Mouse (Mus musculus) central nervous system, embryonic 11.5 days (tissue): ENCODE data around the gene Rcn3. TPM values are rescaled to one million over a fixed set of nuclear protein-coding genes. Genes with fewer than 3 reads are reported as not detected.

Experiments used
- polyA plus RNA-seq: library from polyadenylated mRNA; depleted of rRNA; stranded (reverse); fragments of >200 nt; gene quantifications from 2 replicates; pipeline ENCODE4 v1.2.3, GENCODE M21; 2012; rRNA removed

Gene Rcn3
- 151 and 178 TPM in 2 replicates for polyA plus RNA-seq

GRCm38 (mm10) chr7:45092048-45092447 is at the start of gene Rcn3:
Rcn3 (minus strand) TSS chr7:45092221.

GRCm38 (mm10) chr7:45135993-45136567 is 44.1 kb upstream of the Rcn3 start, which contains the start of the genes Gm45713 and Flt3l:
Gm45713 (minus strand) TSS chr7:45136231.
Flt3l (minus strand) TSS chr7:45136432.

GRCm38 (mm10) chr7:45128624-45129246 is 36.7 kb upstream of the Rcn3 start, which contains the start of gene Rpl13a:
Rpl13a (minus strand) TSS chr7:45128761.

GRCm38 (mm10) chr7:45124224-45125143 is 32.5 kb upstream of the Rcn3 start, which contains the start of gene Rps11:
Rps11 (minus strand) TSS chr7:45124439.

GRCm38 (mm10) chr7:45103652-45104180 is 11.7 kb upstream of the Rcn3 start, which contains the start of gene Fcgrt:
Fcgrt (minus strand) TSS chr7:45103851.

GRCm38 (mm10) chr7:45062239-45062835 is 29.7 kb downstream of the Rcn3 start, which contains the start of the genes Nosip and Prrg2:
Nosip (plus strand) TSS chr7:45062429.
Prrg2 (minus strand) TSS chr7:45062677.

GRCm38 (mm10) chr7:45052862-45053116 is 39.2 kb downstream of the Rcn3 start, which contains the start of gene Prr12:
Prr12 (minus strand) TSS chr7:45052881.

Other genes with a start within 250 kb of the Rcn3 start
- gene Akt1s1, start 243.2 kb downstream of the Rcn3 start, polyA plus RNA-seq: 101 and 104 TPM in 2 replicates
- gene Tbc1d17, start 243.1 kb downstream of the Rcn3 start, polyA plus RNA-seq: 57.2 and 66.8 TPM in 2 replicates
- 29.5 and 32.5 TPM in 2 replicates for gene Pnkp, start 235.1 kb downstream of the Rcn3 start, polyA plus RNA-seq
- gene Ptov1, start 222.4 kb downstream of the Rcn3 start, polyA plus RNA-seq: 453 and 647 TPM in 2 replicates
- gene Med25, start 199.5 kb downstream of the Rcn3 start, polyA plus RNA-seq: 151 and 183 TPM in 2 replicates
- gene Fuz, start 196.1 kb downstream of the Rcn3 start, polyA plus RNA-seq: 23.0 and 29.3 TPM in 2 replicates
- 70.2 and 102 TPM in 2 replicates for gene Ap2a1, start 162.7 kb downstream of the Rcn3 start, polyA plus RNA-seq
- gene Tsks, start 149.0 kb downstream of the Rcn3 start, polyA plus RNA-seq: 0.07 and 0.08 TPM in 2 replicates
- gene Cpt1c, start 117.4 kb downstream of the Rcn3 start, polyA plus RNA-seq: 36.4 and 49.2 TPM in 2 replicates
- 510 and 945 TPM in 2 replicates for gene Prmt1, start 105.7 kb downstream of the Rcn3 start, polyA plus RNA-seq
- gene Irf3, start 94.6 kb downstream of the Rcn3 start, polyA plus RNA-seq: 113 and 137 TPM in 2 replicates
- gene Bcl2l12, start 93.5 kb downstream of the Rcn3 start, polyA plus RNA-seq: 70.1 and 80.1 TPM in 2 replicates
- gene Scaf1, start 75.9 kb downstream of the Rcn3 start, polyA plus RNA-seq: 105 and 108 TPM in 2 replicates
- gene Rras, start 74.3 kb downstream of the Rcn3 start, polyA plus RNA-seq: 17.2 and 25.6 TPM in 2 replicates
- 27.7 and 54.2 TPM in 2 replicates for gene Prr12, start 39.3 kb downstream of the Rcn3 start, polyA plus RNA-seq
- gene Nosip, start 29.8 kb downstream of the Rcn3 start, polyA plus RNA-seq: 75.0 and 79.0 TPM in 2 replicates
- 18.9 and 28.4 TPM in 2 replicates for gene Prrg2, start 29.5 kb downstream of the Rcn3 start, polyA plus RNA-seq
- 9.6 and 15.3 TPM in 2 replicates for gene Fcgrt, start 11.6 kb upstream of the Rcn3 start, polyA plus RNA-seq
- 695 and 927 TPM in 2 replicates for gene Rps11, start 32.2 kb upstream of the Rcn3 start, polyA plus RNA-seq
- 2,695 and 3,876 TPM in 2 replicates for gene Rpl13a, start 36.5 kb upstream of the Rcn3 start, polyA plus RNA-seq
- gene Gm45713, start 44.0 kb upstream of the Rcn3 start, polyA plus RNA-seq: 0.05 and 0.52 TPM in 2 replicates
- gene Flt3l, start 44.2 kb upstream of the Rcn3 start, polyA plus RNA-seq: 4.8 and 5.5 TPM in 2 replicates
- 112 and 132 TPM in 2 replicates for gene Pih1d1, start 62.1 kb upstream of the Rcn3 start, polyA plus RNA-seq
- gene Aldh16a1, start 62.4 kb upstream of the Rcn3 start, polyA plus RNA-seq: 31.7 and 34.0 TPM in 2 replicates
- 2.3 and 2.8 TPM in 2 replicates for gene Slc17a7, start 71.7 kb upstream of the Rcn3 start, polyA plus RNA-seq
- gene Gfy, start 87.3 kb upstream of the Rcn3 start, polyA plus RNA-seq: 0.04 and 0.07 TPM in 2 replicates
- gene Pth2, start 88.8 kb upstream of the Rcn3 start, polyA plus RNA-seq: 0.26 TPM in 1 of 2 replicates, not detected in the other
- 0.92 and 1.1 TPM in 2 replicates for gene Ccdc155, start 112.7 kb upstream of the Rcn3 start, polyA plus RNA-seq
- 2.0 and 3.1 TPM in 2 replicates for gene Dkkl1, start 119.9 kb upstream of the Rcn3 start, polyA plus RNA-seq
- 557 and 610 TPM in 2 replicates for gene Tead2, start 123.5 kb upstream of the Rcn3 start, polyA plus RNA-seq
- gene Cd37, start 146.9 kb upstream of the Rcn3 start, polyA plus RNA-seq: 1.8 and 2.6 TPM in 2 replicates
- gene Slc6a16, start 148.9 kb upstream of the Rcn3 start, polyA plus RNA-seq: 0.17 and 0.30 TPM in 2 replicates
- gene Slc6a21, start 185.3 kb upstream of the Rcn3 start, polyA plus RNA-seq: not detected in 2 replicates
- gene Trpm4, start 241.6 kb upstream of the Rcn3 start, polyA plus RNA-seq: 18.1 and 19.9 TPM in 2 replicates
- gene Hrc, start 243.1 kb upstream of the Rcn3 start, polyA plus RNA-seq: 1.7 and 4.2 TPM in 2 replicates